ENCODE assay signal across 17 mouse cellular contexts in genomic region chr16:30936471-30936870, GRCm38 (mm10).
A peak's percentile ranks its signal among the peaks of the same experiment; 100 is the strongest.
DNase-seq lines count a peak whose midpoint lies in the region; ATAC-seq and TF ChIP-seq lines count a peak whose summit lies in the region.
"Had no signal": no experiment of that assay in that cellular context is flagged by ENCODE, and none has a peak within 500 bp of the region (broad histone marks: within the 10 kb centered on the region; RNA-seq: fewer than 3 reads in every experiment).

No protein-coding gene starts in this region.

- TF ChIP-seq CTCF in liver, postnatal 0 days (IDR thresholded peaks at IDR 0.05; ENCODE audit: low read depth), result no peak

- in situ Hi-C loops in ES-E14 (cut with MboI; ENCODE audit: low sequenced_read_pairs in 2 of 2, unreplicated experiment in 2 of 2), result no loop called here

- no peak for TF ChIP-seq EP300 in liver, postnatal 0 days (IDR thresholded peaks at IDR 0.05; ENCODE audit: low read depth)

- H3K4me2 ChIP-seq in forebrain, embryonic 12.5 days, result no peak overlapping the region
- no peak overlapping the region for H3K4me2 ChIP-seq in liver, postnatal 0 days (ENCODE audit: low read depth, low read length)
- no peak overlapping the region for H3K4me2 ChIP-seq in liver, embryonic 12.5 days
- H3K4me2 ChIP-seq: forebrain, embryonic 15.5 days; hindbrain, embryonic 14.5 days had no signal

- H3K4me1 ChIP-seq in forebrain, embryonic 10.5 days, result peaks cover 41% of the 10 kb centered on the region
- H3K4me1 ChIP-seq in forebrain, embryonic 12.5 days, result peaks cover 13% of the 10 kb centered on the region
- H3K4me1 ChIP-seq in liver, postnatal 0 days (ENCODE audit: insufficient read depth), result no peaks in the 10 kb centered on the region; the same call in 1 of the 2 replicates
- H3K4me1 ChIP-seq in liver, embryonic 12.5 days, result peaks cover 14% of the 10 kb centered on the region
- H3K4me1 ChIP-seq in ES-E14 (ENCODE audit: control insufficient read depth in 2 of 2, insufficient read depth in 2 of 2, low read length in 2 of 2, poor library complexity in 1 of 2), result peaks cover 18 to 47% of the 10 kb centered on the region in 2 experiments
- H3K4me1 ChIP-seq: forebrain, embryonic 15.5 days had no signal

- H3K27ac ChIP-seq in forebrain, embryonic 10.5 days, result peak overlapping the region; percentile 17; the same call in 1 of the 2 replicates
- no peak overlapping the region for H3K27ac ChIP-seq in forebrain, embryonic 12.5 days
- H3K27ac ChIP-seq in liver, postnatal 0 days (ENCODE audit: low read depth), result no peak overlapping the region
- H3K27ac ChIP-seq in liver, embryonic 12.5 days, result no peak overlapping the region
- peak overlapping the region; percentile 21; the same call in 1 of the 2 replicates for H3K27ac ChIP-seq in ES-E14 (ENCODE audit: insufficient read depth, low read depth, low read length, poor library complexity, severe bottlenecking)
- H3K27ac ChIP-seq: embryonic facial prominence, embryonic 10.5 days; forebrain, embryonic 15.5 days; hindbrain, embryonic 14.5 days had no signal

- no peak overlapping the region for H3K9ac ChIP-seq in forebrain, embryonic 12.5 days
- H3K9ac ChIP-seq in liver, postnatal 0 days (replicated peaks), result no peak overlapping the region
- no peak overlapping the region for H3K9ac ChIP-seq in liver, embryonic 12.5 days
- no peak overlapping the region for H3K9ac ChIP-seq in ES-E14 (ENCODE audit: insufficient read depth, low read depth, low read length, poor library complexity, severe bottlenecking)
- H3K9ac ChIP-seq: forebrain, embryonic 15.5 days; hindbrain, embryonic 14.5 days had no signal

- DNase-seq in forebrain, embryonic 10.5 days (ENCODE audit: extremely low spot score, low spot score), result no peak
- DNase-seq in liver, postnatal 0 days, result peak; percentile 9
- DNase-seq in ES-E14 (ENCODE audit: low read depth, low spot score), result no peak
- DNase-seq in adrenal gland, adult 2 months, result no peak
- DNase-seq: adrenal gland, adult 8-10 months; adrenal gland, postnatal 36 days; cerebellum, adult 2 months; cerebellum, postnatal 10 days; gastrocnemius, postnatal 14 days; heart, postnatal 10 days; kidney, adult 2 months had no signal

- H3K9me3 ChIP-seq in forebrain, embryonic 10.5 days, result no peaks in the 10 kb centered on the region
- no peaks in the 10 kb centered on the region for H3K9me3 ChIP-seq in forebrain, embryonic 12.5 days
- no peaks in the 10 kb centered on the region for H3K9me3 ChIP-seq in liver, postnatal 0 days (ENCODE audit: low read length)
- no peaks in the 10 kb centered on the region for H3K9me3 ChIP-seq in liver, embryonic 12.5 days (replicated peaks)
- H3K9me3 ChIP-seq in ES-E14 (ENCODE audit: control insufficient read depth, insufficient read depth, low read depth, low read length), result no peaks in the 10 kb centered on the region
- H3K9me3 ChIP-seq: embryonic facial prominence, embryonic 10.5 days; forebrain, embryonic 15.5 days had no signal

- no peaks in the 10 kb centered on the region for H3K27me3 ChIP-seq in forebrain, embryonic 10.5 days (ENCODE audit: poor library complexity, severe bottlenecking)
- no peaks in the 10 kb centered on the region for H3K27me3 ChIP-seq in forebrain, embryonic 12.5 days
- H3K27me3 ChIP-seq in liver, postnatal 0 days (ENCODE audit: insufficient read depth, low read length), result no peaks in the 10 kb centered on the region
- H3K27me3 ChIP-seq in liver, embryonic 12.5 days (replicated peaks), result no peaks in the 10 kb centered on the region; the same call in 1 of the 2 replicates
- H3K27me3 ChIP-seq: forebrain, embryonic 15.5 days had no signal

- 40% methylated on average over 6 of the region's 6 CpGs for WGBS in forebrain, embryonic 10.5 days
- 41% methylated on average over 6 of the region's 6 CpGs for WGBS in forebrain, embryonic 12.5 days
- 53% methylated on average over 6 of the region's 6 CpGs for whole genome bisulfite sequencing in liver, postnatal 0 days (ENCODE audit: insufficient replicate concordance)
- 59% methylated on average over 6 of the region's 6 CpGs for WGBS in liver, embryonic 12.5 days (ENCODE audit: insufficient replicate concordance)

- no peaks in the 10 kb centered on the region for H3K36me3 ChIP-seq in forebrain, embryonic 10.5 days (replicated peaks)
- H3K36me3 ChIP-seq in forebrain, embryonic 12.5 days (replicated peaks), result no peaks in the 10 kb centered on the region
- H3K36me3 ChIP-seq in liver, postnatal 0 days (replicated peaks; ENCODE audit: insufficient read depth, low read length), result no peaks in the 10 kb centered on the region
- H3K36me3 ChIP-seq in liver, embryonic 12.5 days, result no peaks in the 10 kb centered on the region
- H3K36me3 ChIP-seq in ES-E14 (ENCODE audit: control insufficient read depth, insufficient read depth, low read length, poor library complexity, severe bottlenecking), result no peaks in the 10 kb centered on the region
- H3K36me3 ChIP-seq: embryonic facial prominence, embryonic 10.5 days; forebrain, embryonic 15.5 days had no signal

- H3K4me3 ChIP-seq in forebrain, embryonic 10.5 days, result no peak overlapping the region
- no peak overlapping the region for H3K4me3 ChIP-seq in forebrain, embryonic 12.5 days (replicated peaks)
- H3K4me3 ChIP-seq in liver, postnatal 0 days (ENCODE audit: low read depth, low read length), result no peak overlapping the region
- no peak overlapping the region for H3K4me3 ChIP-seq in liver, embryonic 12.5 days
- H3K4me3 ChIP-seq in ES-E14 (ENCODE audit: insufficient read depth in 1 of 2, low read depth in 1 of 2, low read length in 2 of 2, poor library complexity in 1 of 2, severe bottlenecking in 1 of 2), result 0 out of 4 replicates have a peak overlapping the region, but pooled peaks of 1 of the 2 experiments have one; percentile 7
- H3K4me3 ChIP-seq: embryonic facial prominence, embryonic 10.5 days; forebrain, embryonic 15.5 days had no signal

- no peak for ATAC-seq in forebrain, embryonic 12.5 days (ENCODE audit: low FRiP score)
- no peak for ATAC-seq in liver, postnatal 0 days
- no peak for ATAC-seq in liver, embryonic 12.5 days
- ATAC-seq: forebrain, embryonic 15.5 days; intestine, embryonic 16.5 days had no signal

TF ChIP-seq in ES-E14, 5 proteins besides CTCF, POLR2A, EP300 and RAD21:
- TF ChIP-seq ZNF384 (IDR thresholded peaks at IDR 0.05; ENCODE audit: low read depth, low read length) (no peak), MAFK (IDR thresholded peaks at IDR 0.05; ENCODE audit: insufficient read depth, low read depth, low read length) (no peak), ZC3H11A (IDR thresholded peaks at IDR 0.05; ENCODE audit: borderline replicate concordance, low read depth, low read length) (no peak), CHD2 (IDR thresholded peaks at IDR 0.05; ENCODE audit: low read depth, low read length) (no peak), HCFC1 (IDR thresholded peaks at IDR 0.05; ENCODE audit: borderline replicate concordance, insufficient read depth, low read length) (no peak)

Comparison
In these comparisons a context has a peak if more than half of its experiments do, and no peak if none do; other contexts are left out.
1. H3K27ac ChIP-seq: peak in forebrain, embryonic 10.5 days (single experiment) and ES-E14 (single experiment); none in forebrain, embryonic 12.5 days (single experiment), liver, postnatal 0 days (single experiment) and liver, embryonic 12.5 days (single experiment).